Mouse (Mus musculus): ENCODE results near the gene Coil. TPM values are rescaled to one million over a fixed set of nuclear protein-coding genes. Genes with fewer than 3 reads are reported as not detected.
"Not testable (repeated sequence)": the region's sequence is repeated elsewhere in the genome, so short reads cannot be mapped to it uniquely, and the experiment has no call there.

Gene Coil
- total RNA-seq, 2 experiments from 2014 or later: 17.5 to 19.4 TPM

GRCm38 (mm10) chr11:88973776-88974701 is 4.0 kb downstream of the Coil start:
- DNase-seq: peak; percentile 94 to 95

- DNase-seq: no peak
Measured at GRCm38 (mm10) chr11:88976320-88976719, 6.3 kb downstream of the Coil start.

GRCm38 (mm10) chr11:88977188-88977587 is 7.1 kb downstream of the Coil start:
- DNase-seq: no peak

GRCm38 (mm10) chr11:88981337-88981736 is 11.3 kb downstream of the Coil start:
- DNase-seq: no peak

GRCm38 (mm10) chr11:88986616-88987015 is 16.6 kb downstream of the Coil start:
- DNase-seq: no peak

- DNase-seq: no peak
Measured at GRCm38 (mm10) chr11:88988956-88989355, 18.9 kb downstream of the Coil start.

GRCm38 (mm10) chr11:88989530-88989929 is 19.5 kb downstream of the Coil start:
- no peak for DNase-seq

- no peak for DNase-seq
Measured at GRCm38 (mm10) chr11:88993186-88993585, 23.1 kb downstream of the Coil start.

- DNase-seq: no peak
Measured at GRCm38 (mm10) chr11:88993625-88994024, 23.6 kb downstream of the Coil start.

GRCm38 (mm10) chr11:88994492-88994891 is 24.4 kb downstream of the Coil start:
- no peak for DNase-seq

- DNase-seq: no peak
Measured at GRCm38 (mm10) chr11:88995616-88996015, 25.6 kb downstream of the Coil start.

- DNase-seq: no peak
Measured at GRCm38 (mm10) chr11:88996427-88996826, 26.4 kb downstream of the Coil start.

GRCm38 (mm10) chr11:88997343-88997742 is 27.3 kb downstream of the Coil start:
- not testable (repeated sequence) for DNase-seq

- no peak for DNase-seq
Measured at GRCm38 (mm10) chr11:88998406-88998805, 28.4 kb downstream of the Coil start.

- peak; percentile 43 to 52 for DNase-seq
Measured at GRCm38 (mm10) chr11:88998974-88999722, 29.1 kb downstream of the Coil start, which contains the start of gene Trim25. Gene Trim25 (plus strand): TSS chr11:88999376.

GRCm38 (mm10) chr11:88999723-89000526 is 29.9 kb downstream of the Coil start:
- no peak for DNase-seq

- DNase-seq: no peak
Measured at GRCm38 (mm10) chr11:89000527-89000819, 30.4 kb downstream of the Coil start.

- DNase-seq: no peak
Measured at GRCm38 (mm10) chr11:89001569-89001968, 31.5 kb downstream of the Coil start.

GRCm38 (mm10) chr11:89002068-89002467 is 32.0 kb downstream of the Coil start:
- no peak for DNase-seq

GRCm38 (mm10) chr11:89002621-89003020 is 32.6 kb downstream of the Coil start:
- DNase-seq: no peak

GRCm38 (mm10) chr11:89003078-89003477 is 33.0 kb downstream of the Coil start:
- DNase-seq: no peak

GRCm38 (mm10) chr11:89003726-89004125 is 33.7 kb downstream of the Coil start:
- DNase-seq: no peak

- DNase-seq: no peak
Measured at GRCm38 (mm10) chr11:89005473-89005872, 35.4 kb downstream of the Coil start.

Measured in layer of hippocampus, postnatal 36 days (tissue).